Mouse (Mus musculus) MEL (cell line): ENCODE results near the gene Mindy1. TPM values are rescaled to one million over a fixed set of nuclear protein-coding genes. Genes with fewer than 3 reads are reported as not detected.

Experiments
- DNase-seq: peaks from one replicate; pipeline ENCODE4 v3.0.0; 2011; ENCODE audit warnings: low read depth, low spot score
- H3K27ac ChIP-seq: 2 replicates; pipeline ENCODE4 v1.5.1; 2012; ENCODE audit warnings: low read depth, mild to moderate bottlenecking, control low read depth, low read length, moderate library complexity; ENCODE audit not compliant: control insufficient read depth
- H3K27me3 ChIP-seq, 2 experiments: fragments of 150-350 bp in 1 of 2; sonication (generic) in 1 of 2; 2 replicates each; pipeline ENCODE4 v1.6.1; 2012; ENCODE audit warnings: low read length in 2 of 2, mild to moderate bottlenecking in 2 of 2, improper control_type of control experiment in 1 of 2, moderate library complexity in 1 of 2; ENCODE audit not compliant: insufficient read depth in 2 of 2, control insufficient read depth in 1 of 2
- H3K36me3 ChIP-seq, 2 experiments: 2 replicates each; pipeline ENCODE4 v1.6.1; 2012 to 2014; ENCODE audit warnings: low read length in 2 of 2, improper control_type of control experiment in 1 of 2, inconsistent platforms in 1 of 2, mild to moderate bottlenecking in 1 of 2; ENCODE audit not compliant: insufficient read depth in 2 of 2, control insufficient read depth in 1 of 2
- H3K4me1 ChIP-seq, 2 experiments: fragments of 150-350 bp in 1 of 2; sonication (generic) in 1 of 2; 2 replicates each; pipeline ENCODE4 v1.6.1; 2012; ENCODE audit warnings: low read length in 2 of 2, improper control_type of control experiment in 1 of 2, mild to moderate bottlenecking in 1 of 2; ENCODE audit not compliant: insufficient read depth in 2 of 2, control insufficient read depth in 1 of 2
- H3K4me3 ChIP-seq, 2 experiments: fragments of 150-350 bp in 1 of 2; sonication (generic) in 1 of 2; 2 replicates each; pipeline ENCODE4 v1.5.1; 2012; ENCODE audit warnings: low read depth in 2 of 2, low read length in 2 of 2, mild to moderate bottlenecking in 2 of 2, moderate library complexity in 2 of 2, control low read depth in 1 of 2, improper control_type of control experiment in 1 of 2; ENCODE audit not compliant: control insufficient read depth in 1 of 2, insufficient read depth in 1 of 2
- H3K79me2 ChIP-seq: 2 replicates; pipeline ENCODE4 v1.6.1; 2012; ENCODE audit warnings: mild to moderate bottlenecking, low read length, moderate library complexity; ENCODE audit not compliant: control insufficient read depth, poor library complexity, insufficient read depth
- H3K9ac ChIP-seq: 2 replicates; pipeline ENCODE4 v1.6.1; 2012; ENCODE audit warnings: low read depth, mild to moderate bottlenecking, control low read depth, low read length, moderate library complexity; ENCODE audit not compliant: control insufficient read depth, poor library complexity, severe bottlenecking
- H3K9me3 ChIP-seq: fragments of 150-350 bp; sonication (generic); replicated peaks from 2 replicates; pipeline ENCODE4 v1.6.1; 2012; ENCODE audit warnings: mild to moderate bottlenecking, low read length, improper control_type of control experiment, moderate library complexity; ENCODE audit not compliant: insufficient read depth
- CHD2 ChIP-seq: IDR thresholded peaks from 2 replicates; pipeline ENCODE4 v1.6.1; 2011; ENCODE audit warnings: low read length, improper control_type of control experiment
- CTCF ChIP-seq, 3 experiments: IDR thresholded peaks in 2 of 3; conservative IDR thresholded peaks in 1 of 3; 2 replicates each; pipeline ENCODE4 v1.5.1; 2011 to 2012; ENCODE audit warnings: low read length in 3 of 3, low read depth in 2 of 3, mild to moderate bottlenecking in 2 of 3, improper control_type of control experiment in 1 of 3, inconsistent platforms in 1 of 3, mixed read lengths in 1 of 3, moderate library complexity in 1 of 3; ENCODE audit not compliant: control insufficient read depth in 1 of 3, insufficient read depth in 1 of 3, poor library complexity in 1 of 3, severe bottlenecking in 1 of 3
- GABPA ChIP-seq: IDR thresholded peaks from 2 replicates; pipeline ENCODE4 v1.6.1; 2012; ENCODE audit warnings: low read depth, mild to moderate bottlenecking, inconsistent platforms, low read length, improper control_type of control experiment, moderate library complexity
- GATA1 ChIP-seq: IDR thresholded peaks from 2 replicates; pipeline ENCODE4 v1.6.1; 2011; ENCODE audit warnings: low read depth, low read length, improper control_type of control experiment
- HCFC1 ChIP-seq: IDR thresholded peaks from 2 replicates; pipeline ENCODE4 v1.6.1; 2012; ENCODE audit warnings: low read depth, mild to moderate bottlenecking, inconsistent platforms, low read length, improper control_type of control experiment, moderate library complexity
- MAFK ChIP-seq: IDR thresholded peaks from 2 replicates; pipeline ENCODE4 v1.6.1; 2011; ENCODE audit warnings: low read depth, mild to moderate bottlenecking, low read length, improper control_type of control experiment, borderline replicate concordance
- MAZ ChIP-seq: IDR thresholded peaks from 2 replicates; pipeline ENCODE4 v1.6.1; 2012; ENCODE audit warnings: low read depth, mild to moderate bottlenecking, inconsistent platforms, low read length, improper control_type of control experiment
- MEF2A ChIP-seq: IDR thresholded peaks from 2 replicates; pipeline ENCODE4 v1.6.1; 2014; ENCODE audit warnings: low read depth, mild to moderate bottlenecking, inconsistent platforms, low read length, improper control_type of control experiment; ENCODE audit not compliant: poor library complexity, insufficient replicate concordance, severe bottlenecking; ENCODE audit errors: extremely low read depth
- MYB ChIP-seq: IDR thresholded peaks from 2 replicates; pipeline ENCODE4 v1.6.1; 2011; ENCODE audit warnings: mild to moderate bottlenecking, low read depth, low read length, improper control_type of control experiment
- MYC ChIP-seq: IDR thresholded peaks from 2 replicates; pipeline ENCODE4 v1.6.1; 2011; ENCODE audit warnings: low read depth, mild to moderate bottlenecking, low read length, improper control_type of control experiment, moderate library complexity
- NELFE ChIP-seq: IDR thresholded peaks from 2 replicates; pipeline ENCODE4 v1.6.1; 2011; ENCODE audit warnings: low read depth, low read length, improper control_type of control experiment
- POLR2AphosphoS2 ChIP-seq: IDR thresholded peaks from 2 replicates; pipeline ENCODE4 v1.6.1; 2011; ENCODE audit warnings: low read length, improper control_type of control experiment
- POLR2AphosphoS5 ChIP-seq: IDR thresholded peaks from 2 replicates; pipeline ENCODE4 v1.6.1; 2012; ENCODE audit warnings: low read depth, borderline replicate concordance, mild to moderate bottlenecking, inconsistent platforms, low read length, moderate library complexity, mixed read lengths
- SMC3 ChIP-seq: IDR thresholded peaks from 2 replicates; pipeline ENCODE4 v1.6.1; 2011; ENCODE audit warnings: low read depth, low read length, improper control_type of control experiment
- TAL1 ChIP-seq: IDR thresholded peaks from 2 replicates; pipeline ENCODE4 v1.6.1; 2012; ENCODE audit warnings: mild to moderate bottlenecking, inconsistent platforms, low read length, moderate library complexity, mixed read lengths
- TBP ChIP-seq: IDR thresholded peaks from 2 replicates; pipeline ENCODE4 v1.8.0; 2011; ENCODE audit warnings: low read depth, low read length, improper control_type of control experiment
- TCF12 ChIP-seq: IDR thresholded peaks from 2 replicates; pipeline ENCODE4 v1.6.1; 2014; ENCODE audit warnings: low read depth, mild to moderate bottlenecking, inconsistent platforms, low read length, improper control_type of control experiment, moderate library complexity
- UBTF ChIP-seq: IDR thresholded peaks from 2 replicates; pipeline ENCODE4 v1.6.1; 2012; ENCODE audit warnings: low read depth, mild to moderate bottlenecking, inconsistent platforms, low read length, improper control_type of control experiment, moderate library complexity, borderline replicate concordance; ENCODE audit not compliant: insufficient read depth
- USF2 ChIP-seq, 2 experiments: IDR thresholded peaks; 2 replicates each; pipeline ENCODE4 v1.6.1; 2011 to 2012; ENCODE audit warnings: improper control_type of control experiment in 2 of 2, low read length in 2 of 2, borderline replicate concordance in 1 of 2, inconsistent platforms in 1 of 2, low read depth in 1 of 2, mild to moderate bottlenecking in 1 of 2; ENCODE audit not compliant: insufficient read depth in 1 of 2
- ZC3H11A ChIP-seq: IDR thresholded peaks from 2 replicates; pipeline ENCODE4 v1.6.1; 2012; ENCODE audit warnings: low read depth, mild to moderate bottlenecking, inconsistent platforms, low read length, improper control_type of control experiment
- ZMIZ1 ChIP-seq: IDR thresholded peaks from 2 replicates; pipeline ENCODE4 v1.6.1; 2012; ENCODE audit warnings: low read depth, mild to moderate bottlenecking, inconsistent platforms, low read length, improper control_type of control experiment, moderate library complexity
- ZNF384 ChIP-seq: IDR thresholded peaks from 2 replicates; pipeline ENCODE4 v1.6.1; 2012; ENCODE audit warnings: low read depth, mild to moderate bottlenecking, inconsistent platforms, low read length, improper control_type of control experiment
- polyA plus RNA-seq, 2 experiments: library from polyadenylated mRNA; stranded (reverse) in 1 of 2; unstranded in 1 of 2; fragments of >175 nt in 1 of 2; fragments of >200 nt in 1 of 2; gene quantifications; 2 replicates each; pipeline versions ENCODE4 v1.2.1 to v1.2.4; 2012; ENCODE audit warnings: low replicate concordance in 2 of 2, low read depth in 1 of 2; ENCODE audit not compliant: insufficient read length in 2 of 2, insufficient read depth in 1 of 2, missing spikeins in 1 of 2
- total RNA-seq: library from RNA; depleted of rRNA; stranded (reverse); fragments of 300-350 nt; gene quantifications from 2 replicates; pipeline ENCODE4 v1.2.3, GENCODE M21; 2012

Mindy1 gene
- total and polyA plus RNA-seq, 3 experiments, result 203 to 234 TPM; not detected in 1

GRCm38 (mm10) chr3:95282381-95282864 is 1.3 kb downstream of the Mindy1 start:
- Histone ChIP-seq H3K79me2 (peaks cover 47% of the 10 kb centered on the region), H3K9me3 (no peaks in the 10 kb centered on the region), H3K27ac (peak overlapping the region; percentile 89), H3K9ac (peak overlapping the region; percentile 80), H3K4me3 (peak overlapping the region; percentile 77 to 86), H3K36me3 (peaks cover 0 to 53% of the 10 kb centered on the region in 2 experiments; a peak in 3 of 4 replicates)
- TF ChIP-seq POLR2AphosphoS2, result no peak
- no peak for TF ChIP-seq NELFE
- TF ChIP-seq MYC, result no peak
- TF ChIP-seq CTCF (IDR thresholded peaks at IDR 0.05 in 2 of 3, conservative IDR thresholded peaks at IDR 0.05 in 1 of 3; ENCODE audit: control insufficient read depth in 1 of 3, insufficient read depth in 1 of 3, low read depth in 2 of 3, low read length in 3 of 3, poor library complexity in 1 of 3, severe bottlenecking in 1 of 3), result no peak
- TF ChIP-seq TAL1, result no peak; the same call in 1 of the 2 replicates
- peak; percentile 96 for TF ChIP-seq TBP
- no peak for TF ChIP-seq UBTF
- no peak for TF ChIP-seq ZC3H11A
- no peak for TF ChIP-seq GABPA
- no peak for TF ChIP-seq ZNF384
- peak; percentile 0; the same call in 1 of the 2 replicates for TF ChIP-seq GATA1
- no peak for TF ChIP-seq MEF2A
- no peak for TF ChIP-seq SMC3
- TF ChIP-seq TCF12, result no peak
- no peak for TF ChIP-seq HCFC1
- TF ChIP-seq POLR2AphosphoS5, result peak; percentile 14; the same call in 1 of the 2 replicates
- TF ChIP-seq MAZ, result no peak
- TF ChIP-seq CHD2, result no peak
- TF ChIP-seq ZMIZ1, result no peak
- no peak for TF ChIP-seq MYB
- no peak for TF ChIP-seq USF2 (IDR thresholded peaks at IDR 0.05; ENCODE audit: borderline replicate concordance in 1 of 2, insufficient read depth in 1 of 2, low read depth in 1 of 2, low read length in 2 of 2)
- no peak for TF ChIP-seq MAFK
- TF ChIP-seq, all 39 proteins: peak for 3
- no peaks in the 10 kb centered on the region for H3K27me3 ChIP-seq
- peak; percentile 92 for DNase-seq
- H3K4me1 ChIP-seq, result peaks cover 28 to 54% of the 10 kb centered on the region in 2 experiments
